Mouse (Mus musculus) A20 (cell line): ENCODE results near the gene Itpr1.

Experiments
- DNase-seq: peaks from one replicate; pipeline ENCODE4 v3.0.0-alpha.2; 2011; ENCODE audit warnings: low read depth, low spot score

Gene Itpr1

GRCm38 (mm10) chr6:108316951-108317350 lies 104.1 kb downstream of the Itpr1 start:
- DNase-seq = no peak

DNA sequence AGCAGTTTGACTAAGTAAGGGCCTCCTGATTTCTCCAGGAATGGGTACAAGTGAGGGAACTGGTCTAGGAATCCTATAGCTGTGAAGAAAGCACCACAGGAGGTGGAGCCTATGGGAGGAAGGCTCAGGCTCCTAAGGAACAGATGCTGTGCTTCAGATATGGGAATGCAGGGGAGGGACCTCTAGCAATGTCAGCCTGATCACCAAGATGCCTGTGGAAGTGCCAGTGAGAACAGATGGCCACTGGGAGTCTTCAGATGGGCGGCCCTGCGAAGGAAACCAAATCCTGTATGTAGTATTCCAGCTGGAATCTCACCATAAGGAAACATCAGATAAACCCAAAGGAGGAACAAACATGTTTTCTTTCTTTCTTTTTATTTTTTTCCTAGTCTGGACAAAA lies 108.8 kb downstream of the Itpr1 start:
- no peak for DNase-seq

- DNase-seq = no peak
These were observed 111.6 kb downstream of the Itpr1 start for GRCm38 (mm10) chr6:108324464-108325025.

DNA sequence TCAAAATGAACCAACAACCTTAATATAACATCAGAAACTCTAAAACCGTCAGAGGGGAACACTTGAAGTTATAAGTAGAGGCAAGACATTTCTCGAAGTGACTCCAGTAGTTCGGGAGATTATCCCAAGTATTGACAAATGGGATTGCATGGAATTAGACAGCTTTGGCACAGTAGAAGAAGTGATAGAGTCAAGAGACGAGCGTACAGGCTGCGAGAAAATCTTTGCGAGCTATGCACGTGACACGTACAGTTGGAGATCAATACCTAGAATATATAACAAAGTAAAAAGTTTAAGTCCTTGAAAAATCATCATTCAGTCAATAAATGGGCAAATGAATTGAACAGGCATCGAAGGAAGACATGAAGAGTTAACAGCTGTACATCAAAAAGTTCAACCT lies 112.5 kb downstream of the Itpr1 start:
- DNase-seq = no peak

- no peak for DNase-seq
These were observed 113.1 kb downstream of the Itpr1 start for GRCm38 (mm10) chr6:108325948-108326411.

DNA sequence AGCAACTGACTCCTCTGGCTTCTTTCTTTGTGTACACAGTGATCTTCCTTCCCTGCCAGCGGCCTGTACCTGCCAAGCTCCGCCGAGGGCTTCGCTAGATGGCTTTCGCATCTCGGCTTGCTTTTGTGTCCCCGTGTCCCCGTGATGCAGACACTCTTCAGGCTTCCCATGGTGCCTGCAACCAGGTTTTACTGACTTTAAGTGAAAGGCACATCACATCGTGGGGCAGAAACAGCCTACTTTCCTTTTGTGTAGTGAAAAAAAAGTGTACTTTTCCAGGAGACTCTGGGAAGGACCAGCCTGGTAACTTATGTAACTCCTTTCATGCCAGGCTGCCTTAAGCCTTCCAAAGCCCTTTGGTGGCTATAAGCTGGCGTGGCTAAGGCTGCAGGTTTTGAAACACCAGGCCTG lies 113.9 kb downstream of the Itpr1 start:
- DNase-seq = no peak

DNA sequence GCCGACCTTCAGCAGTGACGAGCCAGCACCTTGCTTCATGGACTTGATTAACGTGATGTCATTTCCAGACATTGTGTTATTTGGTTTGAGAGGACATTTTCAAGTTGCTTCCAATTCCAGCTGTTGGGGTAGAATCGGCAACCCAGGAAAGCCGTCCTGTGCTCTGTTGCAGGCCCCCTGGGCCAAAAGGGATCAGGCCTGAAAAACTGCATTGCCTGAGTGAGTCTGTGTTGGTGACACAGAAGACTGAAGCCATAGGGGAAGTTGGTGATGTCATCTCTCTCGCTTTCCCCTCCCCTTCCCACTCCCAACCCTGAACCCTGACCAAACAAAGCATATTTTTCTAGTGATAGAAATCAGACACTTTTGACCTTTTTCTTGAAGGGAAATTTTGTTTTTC lies 114.7 kb downstream of the Itpr1 start:
- DNase-seq = peak; percentile 54

- peak; percentile 49 for DNase-seq
These were observed 115.4 kb downstream of the Itpr1 start for GRCm38 (mm10) chr6:108328296-108328695.

DNA sequence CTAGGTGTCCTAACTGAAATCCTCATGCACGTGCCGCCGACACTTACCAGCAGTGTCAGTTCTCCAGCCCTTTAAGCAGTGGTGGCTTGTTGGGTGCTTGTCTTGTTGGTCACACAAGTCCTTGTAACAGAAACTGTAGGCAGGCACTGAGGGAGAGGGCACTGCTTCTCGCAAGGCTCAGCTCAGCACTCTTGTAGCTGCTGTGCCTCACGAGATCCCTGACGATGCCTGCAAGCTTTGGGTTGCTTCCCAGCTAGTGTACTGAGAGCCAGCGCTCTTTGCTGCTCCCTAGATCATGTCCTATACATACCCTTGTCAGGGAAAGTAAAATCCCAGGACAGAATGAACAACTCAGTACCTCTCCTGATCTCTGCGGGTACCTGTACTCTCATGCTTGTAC lies 117.6 kb downstream of the Itpr1 start:
- DNase-seq = no peak

DNA sequence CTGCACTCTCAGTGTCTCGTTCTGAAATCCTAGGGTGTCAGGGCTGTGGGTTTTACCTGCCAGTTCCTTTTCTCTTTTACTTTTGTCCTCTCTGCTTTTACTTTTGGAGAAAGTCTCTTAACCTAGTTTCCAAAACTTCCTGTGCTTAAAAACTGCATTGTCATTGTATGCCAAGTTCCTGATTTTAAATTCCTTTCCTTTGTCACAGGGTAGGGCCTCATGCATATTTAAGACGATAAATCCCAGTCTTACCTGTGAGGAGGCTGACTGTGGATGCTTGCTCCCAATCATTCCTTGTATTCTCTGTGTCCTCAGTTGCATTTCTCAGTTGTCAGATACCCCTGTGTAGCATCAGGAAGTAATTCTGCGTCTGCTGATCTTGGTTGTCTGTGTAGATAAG lies 118.4 kb downstream of the Itpr1 start:
- DNase-seq = no peak

DNA sequence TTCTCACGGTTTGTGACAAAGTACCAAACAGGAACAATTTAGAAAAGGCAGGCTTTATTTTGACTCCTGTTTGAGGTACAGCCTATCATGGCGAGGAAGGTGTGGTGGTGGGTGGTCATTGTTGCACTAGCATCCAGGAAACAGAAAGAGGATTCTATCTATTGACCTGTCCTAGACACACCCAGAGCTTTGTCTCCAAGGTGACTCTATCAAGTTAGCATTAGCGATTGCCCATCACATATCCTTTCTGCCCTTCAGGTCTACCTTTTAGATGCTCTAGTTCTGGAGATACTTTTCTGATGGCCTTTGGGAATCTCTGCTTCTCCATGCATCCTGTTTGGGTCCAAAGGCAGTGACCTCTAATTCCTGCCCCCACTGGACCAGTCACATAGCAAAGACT lies 121.2 kb downstream of the Itpr1 start:
- no peak for DNase-seq

DNA sequence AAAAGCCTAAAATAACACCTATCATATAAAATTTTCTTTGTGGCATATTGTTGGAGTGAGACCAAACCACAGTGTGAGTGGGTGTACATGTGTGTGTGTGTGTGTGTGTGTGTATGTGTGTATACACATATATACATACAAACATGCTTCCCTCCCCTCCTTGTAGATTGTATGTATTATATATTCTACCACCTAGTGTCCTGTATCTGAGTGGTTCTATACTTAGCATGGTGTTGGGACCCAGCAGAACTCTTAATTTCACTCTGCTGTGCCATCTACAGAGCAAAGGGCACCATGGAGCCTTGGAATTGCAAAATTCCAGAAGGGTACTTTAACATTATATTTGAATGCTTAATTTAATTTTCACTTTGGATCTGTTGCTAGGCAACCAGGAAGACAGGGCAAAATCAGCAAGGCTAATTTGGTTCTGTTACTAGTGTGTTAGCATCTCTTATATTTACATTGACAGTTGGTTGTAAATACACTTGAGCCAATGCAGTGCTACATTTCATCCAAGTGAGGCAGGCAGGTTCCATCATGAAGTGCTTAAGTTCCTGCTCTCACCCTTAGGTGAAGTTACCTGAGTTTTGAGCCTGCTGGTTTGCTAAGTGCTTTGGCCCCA lies 122.4 kb downstream of the Itpr1 start:
- DNase-seq = no peak

DNA sequence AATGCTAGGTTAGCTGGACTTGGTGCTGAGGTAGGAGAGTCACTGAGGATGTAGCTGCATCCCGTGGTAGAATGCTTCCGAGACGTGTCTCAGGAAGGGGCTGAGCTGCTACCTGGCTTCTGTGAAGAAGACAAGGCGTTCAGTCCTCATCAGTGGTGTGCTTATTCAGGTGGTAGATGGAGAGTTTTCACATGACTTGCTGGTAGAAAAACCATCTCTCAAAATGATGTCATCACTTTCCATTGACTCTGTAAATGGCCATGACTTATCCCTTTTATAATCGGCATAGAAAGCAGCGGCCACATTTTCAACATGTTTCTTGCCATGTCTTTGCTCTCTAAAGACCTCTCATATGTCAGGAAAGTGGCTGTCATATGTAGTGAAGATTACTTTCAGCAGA lies 123.6 kb downstream of the Itpr1 start:
- no peak for DNase-seq

GRCm38 (mm10) chr6:108337289-108337688 lies 124.4 kb downstream of the Itpr1 start:
- DNase-seq = no peak

- no peak for DNase-seq
These were observed 125.5 kb downstream of the Itpr1 start for GRCm38 (mm10) chr6:108338362-108338761.

DNA sequence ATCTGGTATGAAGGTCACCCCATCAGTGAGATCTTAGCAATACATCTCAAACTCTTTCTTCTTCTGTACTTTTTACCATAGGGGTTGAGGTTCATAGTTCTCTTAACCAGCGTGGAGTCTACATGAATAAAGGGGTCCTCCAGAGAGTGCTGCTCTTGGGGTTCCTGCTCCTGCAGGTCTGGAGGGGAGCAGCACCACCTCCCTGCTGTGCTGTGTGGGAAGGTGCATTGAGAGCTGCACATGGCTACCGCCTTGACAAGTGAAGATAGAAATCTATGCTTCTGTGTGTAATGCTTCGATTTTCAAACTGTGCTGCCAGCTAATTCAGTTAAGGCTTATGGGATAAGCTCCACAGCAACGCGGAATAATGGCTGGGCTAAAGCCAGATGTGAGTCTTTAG lies 130.1 kb downstream of the Itpr1 start:
- no peak for DNase-seq

DNA sequence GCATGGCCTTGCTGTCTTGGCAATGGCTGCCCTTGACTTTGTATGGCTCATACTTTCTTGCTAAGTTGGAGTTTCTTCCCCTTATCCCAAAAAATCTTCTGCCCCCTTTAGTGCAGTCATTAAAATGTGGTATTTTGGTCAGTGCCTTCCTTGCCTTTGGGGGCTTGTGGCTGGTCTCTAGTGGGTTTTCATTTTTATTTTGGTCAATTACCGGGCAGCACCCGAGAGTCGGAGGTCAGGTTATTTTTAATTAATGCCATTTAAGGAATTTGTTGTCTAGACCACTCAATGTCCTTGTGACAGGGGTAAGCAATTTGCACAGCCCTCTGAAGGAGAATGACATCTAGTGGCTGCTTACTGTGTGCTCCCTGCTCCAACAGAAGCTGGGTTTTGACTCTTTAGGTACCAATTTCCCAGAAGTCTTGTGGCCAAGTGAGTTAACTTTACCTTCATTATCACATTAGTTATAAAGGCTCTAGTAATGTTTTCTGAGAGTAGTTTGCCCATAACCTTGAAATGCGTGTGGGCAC lies 130.9 kb downstream of the Itpr1 start:
- DNase-seq = no peak

DNA sequence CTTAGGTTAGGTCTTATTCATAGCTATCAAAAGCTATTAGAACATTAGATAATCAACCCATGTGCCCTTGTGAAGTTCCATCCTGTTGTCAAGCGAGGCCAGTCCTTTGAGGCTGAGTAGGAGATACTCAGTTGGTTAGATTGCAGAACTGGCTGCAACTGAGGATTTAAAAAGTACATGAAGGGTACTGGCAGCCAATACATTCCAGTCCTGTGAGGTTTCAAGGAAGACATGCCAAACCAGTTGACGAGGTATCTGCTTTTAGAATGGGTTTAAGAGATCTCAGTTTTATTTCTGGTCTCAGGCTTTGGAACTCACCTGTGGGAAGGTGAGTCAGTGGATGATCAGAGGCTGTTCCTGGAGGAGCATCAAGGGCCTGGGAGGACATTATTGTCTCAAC lies 137.9 kb downstream of the Itpr1 start:
- DNase-seq = no peak

DNA sequence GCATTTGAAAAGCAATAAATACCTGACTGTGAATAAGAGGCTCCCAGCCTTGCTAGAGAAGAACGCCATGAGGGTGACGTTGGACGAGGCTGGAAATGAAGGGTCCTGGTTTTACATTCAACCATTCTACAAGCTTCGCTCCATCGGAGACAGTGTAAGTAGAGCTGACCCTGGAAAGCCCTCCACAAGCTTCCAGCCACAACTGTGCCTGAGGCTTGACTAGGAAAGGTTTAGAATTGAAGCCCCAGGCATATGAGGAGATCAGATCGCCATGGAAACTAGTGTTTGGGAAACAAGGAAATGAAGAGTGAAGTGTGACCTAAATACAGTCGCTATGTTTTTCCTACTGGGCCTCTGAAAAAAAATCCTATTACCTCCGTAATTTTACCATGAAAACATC lies 139.1 kb downstream of the Itpr1 start:
- DNase-seq = no peak

DNA sequence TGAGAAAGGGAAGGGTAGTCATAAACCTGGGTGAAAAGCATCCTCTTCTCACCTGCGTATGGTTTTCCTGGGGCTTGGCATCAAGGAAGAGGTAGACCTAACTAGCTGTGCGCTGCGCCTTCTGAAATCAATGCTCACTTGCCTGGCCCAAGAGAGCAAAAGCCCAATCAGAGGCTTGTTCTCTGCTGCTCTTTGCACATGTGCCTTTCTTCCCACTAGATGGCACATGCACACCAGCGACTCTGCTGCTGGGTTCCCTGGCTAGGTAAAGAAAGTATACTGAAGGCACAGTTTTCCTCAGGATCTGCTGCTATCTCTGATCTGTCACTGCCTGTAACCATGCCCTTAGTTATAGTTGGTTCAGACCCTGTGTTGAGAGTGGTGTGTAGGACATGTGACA lies 154.5 kb downstream of the Itpr1 start:
- peak; percentile 21 for DNase-seq

- DNase-seq = no peak
These were observed 156.1 kb downstream of the Itpr1 start for GRCm38 (mm10) chr6:108369031-108369430.

- no peak for DNase-seq
These were observed 158.5 kb downstream of the Itpr1 start for GRCm38 (mm10) chr6:108371347-108371893.

GRCm38 (mm10) chr6:108374019-108374418 lies 161.1 kb downstream of the Itpr1 start:
- peak; percentile 13 for DNase-seq
